Mouse (Mus musculus) embryo, embryonic 11.5 days (tissue): ENCODE measurements around the gene Olfr371.

Experiments used
- DNase-seq: peaks from one replicate; pipeline ENCODE4 v3.0.0-alpha.2; 2012; ENCODE audit warnings: low read depth, low spot score

The Olfr371 gene

GRCm38 (mm10) chr8:85225688-85226087, at the start of gene Olfr371:
Gene Olfr371, plus strand, starts transcription at chr8:85225988.
- DNase-seq: no peak

DNA sequence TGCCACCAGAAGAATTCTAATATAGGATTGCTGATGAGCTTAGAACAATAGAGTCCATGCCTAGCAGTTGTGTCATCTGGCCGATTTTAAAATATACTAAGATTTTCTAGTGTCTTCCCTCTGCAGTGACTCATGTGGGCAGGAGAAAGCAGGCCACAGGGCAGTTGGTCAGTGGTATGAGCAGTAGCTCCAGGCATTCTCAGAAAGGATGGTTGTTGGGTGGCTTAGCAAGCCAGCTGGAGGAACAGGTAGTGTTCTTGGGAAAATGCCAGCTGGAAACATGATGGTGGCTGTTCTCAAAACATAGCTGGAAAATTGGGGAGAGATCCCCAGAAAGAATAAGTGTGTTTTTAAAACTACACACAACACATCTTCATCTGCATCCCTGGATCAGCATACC, 33.4 kb upstream of the Olfr371 start:
- DNase-seq: no peak

DNA sequence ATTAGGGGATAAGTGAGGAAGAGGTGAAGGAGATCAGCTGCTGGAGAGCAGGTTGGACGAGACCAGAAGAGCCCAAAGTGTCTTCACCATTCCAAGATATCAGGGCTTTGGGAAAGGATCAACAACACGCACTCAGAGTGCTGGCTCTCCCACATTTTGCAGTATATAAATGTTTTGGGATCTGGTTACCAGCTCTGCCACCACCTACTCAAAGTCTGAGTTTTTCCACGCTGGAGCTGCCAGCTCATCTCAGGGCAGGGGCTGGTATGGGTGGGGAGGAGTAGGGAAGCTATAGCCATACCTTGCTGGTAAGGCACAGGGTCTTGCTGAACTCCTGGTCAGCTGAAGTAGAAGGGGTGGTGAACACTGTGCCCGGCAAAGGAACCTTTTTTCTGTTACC, 5.6 kb upstream of the Olfr371 start:
- DNase-seq: no peak

GRCm38 (mm10) chr8:85220992-85221391, 4.8 kb upstream of the Olfr371 start:
- DNase-seq: no peak

DNA sequence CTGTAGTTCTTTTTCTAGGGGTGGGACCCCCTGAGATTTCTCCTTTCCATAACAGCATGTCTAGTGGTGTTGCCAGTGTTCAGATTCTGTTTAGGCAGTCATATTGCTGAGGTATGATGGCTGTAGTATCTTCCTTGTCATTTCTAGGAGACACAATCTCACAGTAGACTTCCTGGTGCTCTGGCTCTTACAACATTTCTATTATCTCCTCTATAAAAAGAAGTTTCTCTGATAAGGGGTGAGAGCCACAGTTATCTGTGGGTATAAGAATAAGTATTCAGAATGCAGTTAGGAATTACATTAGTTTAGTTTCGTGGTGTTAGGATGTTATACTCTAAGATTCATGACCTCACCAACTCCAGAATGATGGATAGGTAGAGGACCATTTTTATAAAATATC, 1.5 kb downstream of the Olfr371 start:
- DNase-seq: no peak
